Mouse (Mus musculus) embryonic fibroblast, embryonic 13.5 days (primary cell): ENCODE results near the gene Grb2. TPM values are rescaled to one million over a fixed set of nuclear protein-coding genes. Genes with fewer than 3 reads are reported as not detected.

Experiments
- H3K27ac ChIP-seq: 2 replicates; pipeline ENCODE4 v1.5.1; 2012; ENCODE audit warnings: low read length, control low read depth, inconsistent platforms; ENCODE audit not compliant: insufficient read depth
- H3K4me1 ChIP-seq: 2 replicates; pipeline ENCODE4 v1.6.1; 2011; ENCODE audit warnings: low read length; ENCODE audit not compliant: control insufficient read depth, insufficient read depth
- H3K4me3 ChIP-seq: 2 replicates; pipeline ENCODE4 v1.5.1; 2011; ENCODE audit warnings: mild to moderate bottlenecking, control low read depth, low read length; ENCODE audit not compliant: insufficient read depth
- CTCF ChIP-seq: IDR thresholded peaks from 2 replicates; pipeline ENCODE4 v1.5.1; 2011; ENCODE audit warnings: mild to moderate bottlenecking, control low read depth, low read length, moderate library complexity, borderline replicate concordance; ENCODE audit not compliant: insufficient read depth
- POLR2A ChIP-seq: IDR thresholded peaks from 2 replicates; pipeline ENCODE4 v1.6.1; 2011; ENCODE audit warnings: low read depth, mild to moderate bottlenecking, control low read depth, low read length, moderate library complexity
- polyA plus RNA-seq: library from polyadenylated mRNA; stranded (reverse); fragments of >200 nt; gene quantifications from 2 replicates; pipeline ENCODE4 v1.2.4, GENCODE M21; 2011; ENCODE audit warnings: low read depth; ENCODE audit not compliant: missing spikeins, insufficient read length

The Grb2 gene
- polyA plus RNA-seq, 1 experiment: 61.1 TPM

DNA sequence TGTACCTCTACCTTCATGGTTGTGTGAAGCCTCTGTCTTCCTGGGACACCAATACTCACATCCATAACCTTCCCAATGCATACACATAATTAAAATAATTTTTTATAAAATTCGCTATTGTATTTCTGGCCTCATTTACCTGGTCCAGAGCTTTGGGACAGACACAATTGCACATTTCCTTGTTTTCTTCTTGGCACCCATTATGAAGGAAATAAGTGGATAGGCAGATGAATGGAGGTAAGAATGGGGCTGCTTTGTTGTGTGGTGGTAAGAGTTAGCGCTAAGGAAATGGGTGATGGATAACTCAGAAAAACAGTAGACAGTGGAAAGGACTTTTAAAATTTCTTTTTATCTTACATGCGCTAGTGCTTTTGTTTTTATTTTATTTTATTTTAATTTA is 5.0 kb upstream of the Grb2 start:
- TF ChIP-seq POLR2A (no peak), CTCF (no peak)
- H3K4me1 ChIP-seq: peaks cover 3% of the 10 kb centered on the region; the same call in 1 of the 2 replicates
- no peak overlapping the region for H3K27ac ChIP-seq
- H3K4me3 ChIP-seq: no peak overlapping the region

DNA sequence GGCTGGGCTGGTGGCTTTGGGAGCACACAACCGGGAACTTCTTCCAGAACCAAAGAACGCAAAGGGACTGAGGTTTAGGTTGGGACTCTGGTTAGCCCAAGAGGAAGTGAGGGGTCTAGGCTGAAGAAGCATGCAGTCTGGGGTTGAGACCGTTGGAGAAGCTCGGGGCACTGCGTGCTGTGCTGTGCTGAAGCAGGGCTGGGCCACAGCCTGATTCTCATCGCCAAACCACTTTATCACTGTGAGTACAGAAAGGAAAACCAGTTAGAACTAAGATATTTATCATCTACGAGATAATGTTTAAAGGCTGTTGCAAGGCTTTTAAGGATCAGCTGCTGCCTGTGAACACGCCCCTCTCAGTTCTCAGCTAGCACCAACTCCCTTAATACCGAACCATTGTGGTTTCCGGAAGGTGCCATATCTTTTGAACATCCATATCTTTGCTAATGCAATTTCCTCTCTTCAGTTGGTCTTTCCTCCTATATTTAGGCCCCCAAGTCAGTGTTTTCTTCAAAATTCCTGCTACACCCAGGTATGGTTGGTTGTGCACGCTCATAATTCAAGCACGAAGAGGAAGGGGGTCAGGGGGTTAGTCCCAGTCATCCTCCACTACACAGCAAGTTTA is 4.4 kb upstream of the Grb2 start:
- no peak for TF ChIP-seq CTCF
- Histone ChIP-seq H3K4me1 (peaks cover 3% of the 10 kb centered on the region; the same call in 1 of the 2 replicates), H3K4me3 (no peak overlapping the region), H3K27ac (no peak overlapping the region)

DNA sequence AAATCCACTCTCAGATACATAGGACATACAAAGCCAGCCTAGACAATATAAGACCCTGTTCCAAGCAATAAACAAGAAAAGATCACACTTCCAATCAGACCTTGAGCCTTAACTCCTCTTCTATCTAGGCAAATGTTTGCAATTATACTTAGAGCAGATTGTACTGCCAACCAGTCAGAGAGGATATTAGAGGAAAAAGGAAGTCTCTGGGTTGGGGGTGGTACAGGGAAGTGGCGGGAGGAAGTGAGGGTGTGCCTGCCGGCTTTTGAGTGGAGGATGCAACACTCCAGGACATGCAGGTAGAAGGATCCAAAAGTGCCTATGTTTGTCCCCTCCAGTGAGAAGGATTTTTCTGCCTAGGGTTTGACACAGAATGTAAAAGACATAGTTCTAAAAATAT is 3.9 kb upstream of the Grb2 start:
- no peak for TF ChIP-seq POLR2A
- TF ChIP-seq CTCF: no peak
- no peak overlapping the region for H3K27ac ChIP-seq
- H3K4me1 ChIP-seq: peaks cover 3% of the 10 kb centered on the region; the same call in 1 of the 2 replicates

DNA sequence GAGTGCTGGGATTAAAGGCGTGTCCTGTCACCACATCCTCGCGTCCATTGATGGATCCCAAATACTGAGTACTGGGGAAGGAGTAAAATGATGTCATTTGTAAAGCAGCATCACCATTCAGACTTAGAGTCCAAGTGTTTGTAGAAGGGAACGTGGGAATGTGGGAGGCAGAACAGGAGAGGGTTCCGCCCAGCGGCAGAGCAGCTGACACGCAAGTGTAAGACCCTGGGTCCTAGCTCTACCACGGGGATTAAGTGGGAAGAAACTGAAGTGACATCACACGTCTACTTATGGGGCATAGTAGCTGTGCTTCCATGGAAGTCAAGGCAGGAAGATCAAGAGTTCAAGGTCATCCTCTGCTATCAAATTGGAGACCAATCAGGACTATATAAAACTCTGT is 2.7 kb upstream of the Grb2 start:
- peaks cover 3% of the 10 kb centered on the region; the same call in 1 of the 2 replicates for H3K4me1 ChIP-seq
- no peak overlapping the region for H3K27ac ChIP-seq
- no peak overlapping the region for H3K4me3 ChIP-seq
- TF ChIP-seq POLR2A (no peak), CTCF (no peak)

More for the DNA sequence above, 3.9 kb upstream of the Grb2 start:
- H3K4me3 ChIP-seq: no peak overlapping the region

DNA sequence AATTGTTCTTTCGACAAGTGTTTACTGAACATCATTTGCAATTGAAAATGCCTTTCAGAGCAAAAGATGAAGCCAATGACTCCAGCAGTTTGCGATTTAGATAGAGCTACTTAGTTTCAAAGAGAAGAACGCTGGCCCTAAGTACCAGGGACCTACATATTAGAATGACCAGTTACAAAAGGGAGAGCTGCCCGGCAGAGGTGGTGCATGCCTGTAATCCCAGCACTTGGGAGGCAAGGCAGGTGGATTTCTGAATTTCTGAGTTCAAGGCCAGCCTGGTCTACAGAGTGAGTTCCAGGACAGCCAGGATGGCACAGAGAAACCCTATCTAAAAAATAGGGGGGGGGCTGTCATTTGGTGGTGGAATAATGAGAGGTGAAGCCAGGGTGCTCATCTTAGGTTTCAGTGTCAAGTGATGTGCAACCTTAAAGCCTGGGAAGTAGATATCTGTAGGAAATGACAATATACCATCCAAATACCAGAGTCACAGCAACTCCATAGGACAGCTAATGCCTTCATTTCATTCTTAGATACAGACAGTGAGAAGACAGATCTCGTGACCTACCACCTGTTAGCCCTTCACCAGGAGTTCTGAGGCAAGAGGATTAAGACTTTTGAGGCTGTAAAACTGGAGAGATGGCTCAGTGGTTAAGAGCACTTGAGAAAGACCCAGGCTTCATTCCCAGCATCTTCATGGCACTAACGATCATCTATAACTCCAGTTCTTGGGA is 1.6 kb upstream of the Grb2 start:
- TF ChIP-seq POLR2A: no peak
- no peak for TF ChIP-seq CTCF
- no peak overlapping the region for H3K27ac ChIP-seq
- H3K4me3 ChIP-seq: no peak overlapping the region
- H3K4me1 ChIP-seq: peaks cover 7% of the 10 kb centered on the region

DNA sequence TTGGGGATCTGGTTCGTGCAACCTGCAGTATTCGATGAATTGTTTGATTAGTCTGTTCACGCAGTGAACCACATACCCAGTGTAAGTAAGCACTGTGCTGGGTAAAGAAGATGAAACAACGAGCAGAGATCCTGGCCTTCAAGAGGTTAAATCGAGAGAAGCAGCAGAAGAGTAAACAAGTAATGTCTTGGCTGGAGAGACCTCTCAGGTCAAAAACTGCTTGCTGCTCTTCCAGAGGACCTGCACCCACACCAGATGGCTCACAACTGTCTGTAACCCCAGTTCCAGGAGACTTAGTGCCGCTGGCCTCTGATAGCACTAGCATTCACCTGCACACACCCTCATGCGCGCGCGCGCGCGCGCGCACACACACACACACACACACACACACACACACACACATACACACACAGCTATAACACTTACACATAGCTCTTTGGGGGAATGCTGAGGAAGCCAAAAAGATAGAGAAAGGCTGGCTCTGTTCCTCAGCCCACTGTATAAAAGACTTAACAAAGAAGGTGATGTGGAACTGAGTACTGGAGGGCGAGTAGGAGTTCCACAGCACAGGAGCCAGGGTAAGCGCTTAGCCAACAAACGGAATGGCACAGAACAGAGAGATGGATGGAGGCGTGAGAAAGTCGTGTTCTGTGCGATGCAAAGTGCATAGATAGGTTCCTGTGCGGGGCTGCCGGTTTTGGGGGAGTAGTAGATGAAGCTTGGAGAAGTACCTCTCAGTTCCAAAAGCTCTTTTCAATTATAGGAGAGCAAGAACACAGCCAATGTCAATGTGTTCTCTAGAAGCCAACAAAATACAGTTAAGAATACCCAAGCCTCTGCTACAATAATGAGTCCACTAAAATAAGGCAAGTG is 795 bp upstream of the Grb2 start:
- TF ChIP-seq CTCF: no peak
- 0 out of 2 replicates have a peak, but pooled peaks have one; percentile 24 for TF ChIP-seq POLR2A
- Histone ChIP-seq H3K27ac (no peak overlapping the region), H3K4me3 (peak overlapping the region; percentile 61), H3K4me1 (peaks cover 7% of the 10 kb centered on the region)

DNA sequence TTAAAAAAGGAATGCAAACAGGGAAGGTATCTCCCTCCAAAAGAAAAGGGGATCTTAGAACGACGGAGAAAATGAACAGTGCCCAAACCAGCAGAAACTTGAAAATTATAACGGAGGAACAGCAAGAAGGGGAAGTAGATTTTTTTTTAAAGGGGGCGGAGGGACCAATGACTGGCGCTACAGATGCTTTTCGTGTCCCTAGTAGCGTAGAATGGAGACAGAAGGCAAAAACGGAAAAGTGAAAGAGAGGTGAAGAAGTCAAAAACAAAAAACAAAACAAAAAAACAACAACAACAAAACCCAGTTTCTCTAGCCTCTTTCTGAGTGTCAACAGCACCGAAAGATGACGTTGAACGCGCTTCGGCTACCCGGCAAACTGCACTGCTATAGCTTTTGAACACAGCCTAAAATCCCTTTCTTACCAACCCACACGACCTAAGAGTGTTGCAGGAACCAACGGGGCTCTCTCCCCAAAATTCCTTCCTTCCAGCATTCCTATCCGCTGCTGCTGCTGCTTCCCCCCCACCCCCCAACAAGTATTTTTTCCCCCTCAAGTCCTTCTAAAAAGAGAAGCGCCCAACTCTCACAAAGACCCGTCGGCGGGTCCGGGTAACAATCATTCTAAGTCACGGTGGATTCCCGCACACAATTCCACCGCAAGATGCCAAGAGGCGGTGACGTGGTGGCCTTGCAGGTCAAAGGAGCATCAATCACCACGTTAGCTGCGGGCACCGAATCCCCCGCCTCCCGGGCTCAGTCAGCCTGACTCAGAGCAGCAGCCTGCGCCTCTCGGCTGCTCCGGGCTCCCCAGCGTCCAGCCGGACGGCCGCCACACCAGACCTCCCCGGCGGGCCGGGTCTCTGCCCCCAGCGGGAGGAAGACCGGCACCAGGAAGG is 836 bp downstream of the Grb2 start:
- Histone ChIP-seq H3K4me3 (peak overlapping the region; percentile 85), H3K4me1 (peaks cover 7% of the 10 kb centered on the region), H3K27ac (peak overlapping the region; percentile 36)
- TF ChIP-seq POLR2A (no peak), CTCF (no peak)

DNA sequence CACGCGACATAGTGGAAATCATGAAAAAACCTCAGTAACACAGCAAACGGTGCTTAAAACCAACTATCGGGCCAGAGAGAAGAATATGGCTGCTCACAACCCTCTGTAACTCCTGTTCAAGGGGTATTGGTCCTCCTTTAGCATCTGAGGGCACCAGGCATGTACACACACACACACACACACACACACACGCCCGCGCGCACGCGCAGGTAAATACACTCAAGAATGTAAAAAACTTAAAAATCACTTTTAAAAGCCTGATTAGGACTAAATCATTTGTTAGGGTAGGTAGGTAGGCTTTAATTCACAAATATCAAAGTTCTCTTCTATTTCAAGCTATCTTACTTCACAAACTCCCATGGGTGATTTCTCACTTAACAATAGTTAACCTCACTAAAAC is 1.8 kb downstream of the Grb2 start:
- TF ChIP-seq POLR2A: no peak
- TF ChIP-seq CTCF: no peak
- peak overlapping the region; percentile 85 for H3K4me3 ChIP-seq
- no peak overlapping the region for H3K27ac ChIP-seq
- H3K4me1 ChIP-seq: peaks cover 7% of the 10 kb centered on the region

DNA sequence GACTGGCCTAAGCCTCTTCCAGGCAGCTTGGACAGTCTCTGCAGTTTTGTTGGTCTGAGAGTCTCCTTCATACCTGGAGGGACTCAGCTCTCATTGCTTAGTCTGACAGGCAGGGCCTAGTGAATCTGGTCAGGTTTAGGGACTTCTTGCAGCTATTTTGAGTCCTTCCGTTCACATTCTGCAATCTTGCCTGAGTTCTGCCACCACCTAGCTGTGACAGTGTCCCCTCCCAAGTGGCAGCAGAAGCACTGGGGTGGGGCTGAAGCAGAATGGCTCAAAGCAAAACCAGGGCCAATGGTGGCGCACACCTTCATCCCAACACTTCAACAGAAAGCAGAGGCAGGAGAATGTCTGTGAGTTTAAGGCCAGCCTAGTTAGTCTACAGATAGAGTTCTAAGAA is 2.8 kb downstream of the Grb2 start:
- no peak overlapping the region for H3K27ac ChIP-seq
- H3K4me3 ChIP-seq: no peak overlapping the region
- H3K4me1 ChIP-seq: peaks cover 7% of the 10 kb centered on the region
- TF ChIP-seq POLR2A (no peak), CTCF (no peak)
